Comparison of ENCODE assay signal across 21 mouse cellular contexts in the genomic region with DNA sequence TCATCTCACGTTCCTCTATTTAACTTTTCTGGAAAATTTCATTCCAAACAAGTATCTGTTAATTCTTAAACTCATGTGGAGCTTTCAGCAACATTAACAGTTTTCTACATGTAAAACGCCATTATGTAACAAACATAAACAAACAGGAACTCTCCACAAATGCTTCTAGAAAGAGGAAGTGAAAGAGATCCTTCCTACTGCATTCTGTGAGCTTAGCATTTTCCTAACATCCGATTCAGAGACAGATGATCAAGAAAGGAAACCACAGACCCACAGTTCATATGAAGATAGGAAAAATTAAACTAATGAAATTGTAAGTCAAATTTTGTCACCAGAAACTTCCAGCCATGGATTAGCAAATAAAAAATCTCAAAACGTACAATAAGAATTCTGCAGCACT.
DNase-seq lines count a peak whose midpoint lies in the region; ATAC-seq and TF ChIP-seq lines count a peak whose summit lies in the region.
"Had no signal": no experiment of that assay in that cellular context is flagged by ENCODE, and none has a peak within 500 bp of the region (broad histone marks: within the 10 kb centered on the region; RNA-seq: fewer than 3 reads in every experiment).

No protein-coding gene starts in this region.

- no peak for TF ChIP-seq POLR2A in lung, adult 2 months (IDR thresholded peaks at IDR 0.05; ENCODE audit: borderline replicate concordance, extremely low read depth, low read depth, low read length)
- TF ChIP-seq POLR2A in MEL (IDR thresholded peaks at IDR 0.05; ENCODE audit: control insufficient read depth in 1 of 2, insufficient read depth in 1 of 2, low read depth in 1 of 2, low read length in 2 of 2, poor library complexity in 1 of 2): no peak

- H3K4me1 ChIP-seq in lung, postnatal 0 days (ENCODE audit: insufficient read depth, low read depth, low read length): no peaks in the 10 kb centered on the region
- no peaks in the 10 kb centered on the region for H3K4me1 ChIP-seq in lung, adult 2 months (ENCODE audit: control insufficient read depth, insufficient read depth, low read length)
- peaks cover 0 to 3% of the 10 kb centered on the region in 2 experiments; a peak in 1 of 4 replicates for H3K4me1 ChIP-seq in MEL (ENCODE audit: control insufficient read depth in 1 of 2, insufficient read depth in 2 of 2, low read length in 2 of 2)
- H3K4me1 ChIP-seq: embryonic facial prominence, embryonic 12.5 days; hindbrain, embryonic 12.5 days; liver, embryonic 12.5 days; midbrain, embryonic 10.5 days had no signal

- H3K4me3 ChIP-seq in lung, postnatal 0 days (ENCODE audit: low read depth, low read length): no peak overlapping the region
- H3K4me3 ChIP-seq in lung, adult 2 months (replicated peaks; ENCODE audit: extremely low read depth, low read depth, low read length): no peak overlapping the region
- H3K4me3 ChIP-seq in MEL (ENCODE audit: control insufficient read depth in 1 of 2, insufficient read depth in 1 of 2, low read depth in 2 of 2, low read length in 2 of 2) (peak overlapping the region; percentile 54 to 66), macrophage (ENCODE audit: inconsistent target) (no peak overlapping the region)
- H3K4me3 ChIP-seq: embryonic facial prominence, embryonic 12.5 days; erythroblast, embryonic 14.5 days; hindbrain, embryonic 12.5 days; layer of hippocampus, adult 2 months; liver, embryonic 12.5 days; midbrain, embryonic 10.5 days had no signal

- H3K36me3 ChIP-seq in lung, postnatal 0 days (ENCODE audit: insufficient read depth, low read length): no peaks in the 10 kb centered on the region
- H3K36me3 ChIP-seq in MEL (ENCODE audit: control insufficient read depth in 1 of 2, insufficient read depth in 2 of 2, low read length in 2 of 2) (peaks cover 0 to 5% of the 10 kb centered on the region in 2 experiments; a peak in 2 of 4 replicates), macrophage (ENCODE audit: inconsistent target) (no peaks in the 10 kb centered on the region)
- H3K36me3 ChIP-seq: embryonic facial prominence, embryonic 12.5 days; hindbrain, embryonic 12.5 days; liver, embryonic 12.5 days; midbrain, embryonic 10.5 days had no signal

- no peak overlapping the region for H3K27ac ChIP-seq in lung, postnatal 0 days (ENCODE audit: low read length)
- H3K27ac ChIP-seq in MEL (ENCODE audit: control insufficient read depth, low read depth, low read length) (peak overlapping the region; percentile 73), macrophage (peak overlapping the region; percentile 97)
- H3K27ac ChIP-seq: embryonic facial prominence, embryonic 12.5 days; hindbrain, embryonic 12.5 days; layer of hippocampus, adult 2 months; liver, embryonic 12.5 days; midbrain, embryonic 10.5 days had no signal

- 67% methylated on average over 4 of the region's 4 CpGs for WGBS in lung, postnatal 0 days
- 59% methylated on average over 4 of the region's 4 CpGs for WGBS in lung, adult 2 months
- WGBS in macrophage (ENCODE audit: missing documents): 3% methylated on average over 4 of the region's 4 CpGs

- no peak for ATAC-seq in lung, postnatal 0 days
- ATAC-seq: forebrain, embryonic 14.5 days; liver, embryonic 12.5 days had no signal

- TF ChIP-seq RAD21 in MEL (IDR thresholded peaks at IDR 0.05; ENCODE audit: low read depth, low read length): no peak

- H3K27me3 ChIP-seq in lung, postnatal 0 days (replicated peaks; ENCODE audit: insufficient read depth, low read length): no peaks in the 10 kb centered on the region
- H3K27me3 ChIP-seq in MEL (ENCODE audit: control insufficient read depth in 1 of 2, insufficient read depth in 2 of 2, low read length in 2 of 2): no peaks in the 10 kb centered on the region
- H3K27me3 ChIP-seq: embryonic facial prominence, embryonic 12.5 days; hindbrain, embryonic 12.5 days; liver, embryonic 12.5 days had no signal

- no peaks in the 10 kb centered on the region for H3K9me3 ChIP-seq in lung, postnatal 0 days (ENCODE audit: low read length)
- no peaks in the 10 kb centered on the region for H3K9me3 ChIP-seq in MEL (replicated peaks; ENCODE audit: insufficient read depth, low read length)
- H3K9me3 ChIP-seq: embryonic facial prominence, embryonic 12.5 days; hindbrain, embryonic 12.5 days; liver, embryonic 12.5 days; midbrain, embryonic 10.5 days had no signal

- peak; percentile 32 for DNase-seq in lung, postnatal 0 days (ENCODE audit: low spot score)
- no peak for DNase-seq in lung, adult 2 months
- DNase-seq in MEL (ENCODE audit: low read depth, low spot score): peak; percentile 83
- no peak for DNase-seq in left cerebral cortex, adult 18-20 months (ENCODE audit: low spot score in 2 of 2)
- DNase-seq in frontal cortex, postnatal 10 days (ENCODE audit: low spot score in 2 of 2): no peak
- no peak for DNase-seq in spleen, postnatal 10 days (ENCODE audit: low spot score in 2 of 2)
- DNase-seq: cerebellum, adult 9-11 months; gastrocnemius, postnatal 25 days; kidney, adult 18-20 months; kidney, postnatal 14 days; left cerebral cortex, postnatal 4 days; retina, postnatal 1 day; thymus, postnatal 25 days had no signal

- no peak for TF ChIP-seq CTCF in lung, postnatal 0 days (IDR thresholded peaks at IDR 0.05)
- no peak for TF ChIP-seq CTCF in lung, adult 2 months (IDR thresholded peaks at IDR 0.05; ENCODE audit: insufficient read depth, low read length)
- no peak for TF ChIP-seq CTCF in MEL (IDR thresholded peaks at IDR 0.05 in 2 of 3, conservative IDR thresholded peaks at IDR 0.05 in 1 of 3; ENCODE audit: control insufficient read depth in 1 of 3, insufficient read depth in 1 of 3, low read depth in 2 of 3, low read length in 3 of 3, poor library complexity in 1 of 3, severe bottlenecking in 1 of 3)

- H3K79me2 ChIP-seq in MEL (ENCODE audit: control insufficient read depth, insufficient read depth, low read length, poor library complexity) (no peaks in the 10 kb centered on the region), macrophage (ENCODE audit: inconsistent target) (no peaks in the 10 kb centered on the region)

- no peak for TF ChIP-seq EP300 in lung, postnatal 0 days (IDR thresholded peaks at IDR 0.05)
- peak; percentile 79 to 93 for TF ChIP-seq EP300 in MEL (IDR thresholded peaks at IDR 0.05; ENCODE audit: low read depth in 1 of 2, low read length in 2 of 2)

- H3K9ac ChIP-seq in lung, postnatal 0 days (replicated peaks; ENCODE audit: low read depth): no peak overlapping the region
- H3K9ac ChIP-seq in MEL (ENCODE audit: control insufficient read depth, low read depth, low read length, poor library complexity, severe bottlenecking): peak overlapping the region; percentile 67
- H3K9ac ChIP-seq: embryonic facial prominence, embryonic 12.5 days; hindbrain, embryonic 12.5 days; liver, embryonic 12.5 days had no signal

- no peak overlapping the region for H3K4me2 ChIP-seq in lung, postnatal 0 days (replicated peaks; ENCODE audit: low read depth, low read length)
- H3K4me2 ChIP-seq: embryonic facial prominence, embryonic 12.5 days; hindbrain, embryonic 12.5 days; liver, embryonic 12.5 days had no signal

TF ChIP-seq in MEL, 35 proteins besides CTCF, POLR2A, EP300 and RAD21:
- TF ChIP-seq GATA1 (IDR thresholded peaks at IDR 0.05; ENCODE audit: low read depth, low read length) (peak; percentile 36; the same call in 1 of the 2 replicates), TCF12 (IDR thresholded peaks at IDR 0.05; ENCODE audit: low read depth, low read length) (peak; percentile 49; the same call in 1 of the 2 replicates), JUND (IDR thresholded peaks at IDR 0.05; ENCODE audit: low read depth, low read length) (no peak), USF2 (IDR thresholded peaks at IDR 0.05; ENCODE audit: borderline replicate concordance in 1 of 2, insufficient read depth in 1 of 2, low read depth in 1 of 2, low read length in 2 of 2) (no peak), SIN3A (IDR thresholded peaks at IDR 0.05; ENCODE audit: low read length) (peak; percentile 60), MAFK (IDR thresholded peaks at IDR 0.05; ENCODE audit: borderline replicate concordance, low read depth, low read length) (peak; percentile 59; the same call in 1 of the 2 replicates), ELF1 (IDR thresholded peaks at IDR 0.05; ENCODE audit: low read depth, low read length) (0 out of 2 replicates have a peak, but pooled peaks have one; percentile 48), SMC3 (IDR thresholded peaks at IDR 0.05; ENCODE audit: low read depth, low read length) (peak; percentile 23), UBTF (IDR thresholded peaks at IDR 0.05; ENCODE audit: borderline replicate concordance, insufficient read depth, low read depth, low read length) (no peak), MYC (IDR thresholded peaks at IDR 0.05; ENCODE audit: low read depth, low read length) (peak; percentile 58; the same call in 1 of the 2 replicates), HCFC1 (IDR thresholded peaks at IDR 0.05; ENCODE audit: low read depth, low read length) (no peak; the same call in 1 of the 2 replicates), RCOR1 (IDR thresholded peaks at IDR 0.05; ENCODE audit: low read depth, low read length) (peak; percentile 65), E2F4 (IDR thresholded peaks at IDR 0.05; ENCODE audit: borderline replicate concordance, low read depth, low read length) (no peak), CHD2 (IDR thresholded peaks at IDR 0.05; ENCODE audit: low read length) (no peak), POLR2AphosphoS2 (IDR thresholded peaks at IDR 0.05; ENCODE audit: low read length) (no peak), ETS1 (IDR thresholded peaks at IDR 0.05; ENCODE audit: low read depth, low read length) (peak; percentile 90)

Comparison
In these comparisons a context has a peak if more than half of its experiments do, and no peak if none do; other contexts are left out.
1. DNase-seq: peak in lung, postnatal 0 days (single experiment) and MEL (single experiment); none in lung, adult 2 months (single experiment), left cerebral cortex, adult 18-20 months (0 of 2), frontal cortex, postnatal 10 days (0 of 2) and spleen, postnatal 10 days (0 of 2).
2. H3K4me3 ChIP-seq: peak in MEL (2 of 2); none in lung, postnatal 0 days (single experiment), lung, adult 2 months (single experiment) and macrophage (single experiment).